Mouse (Mus musculus): ENCODE results near the gene Dhrs7. TPM values are rescaled to one million over a fixed set of nuclear protein-coding genes. Genes with fewer than 3 reads are reported as not detected.

Gene Dhrs7
- 10.9 and 14.4 TPM in 2 replicates for total RNA-seq (2014; fragmentation: Nextera tagmentation)
- 31.6 and 37.4 TPM in 2 replicates for total RNA-seq (2017)
- polyA plus RNA-seq (2012) = 4.3 and 7.2 TPM in 2 replicates

GRCm38 (mm10) chr12:72664735-72665337 lies at the start of gene Dhrs7:
Gene Dhrs7, minus strand, starts transcription at chr12:72664909.
- Histone ChIP-seq H3K27me3 (ENCODE audit: insufficient read depth, low read length) (peaks cover 2% of the 10 kb centered on the region; the same call in 1 of the 2 replicates), H3K9me3 (replicated peaks) (no peaks in the 10 kb centered on the region), H3K4me1 (ENCODE audit: insufficient read depth, low read depth, low read length) (peaks cover 18% of the 10 kb centered on the region), H3K4me3 (ENCODE audit: low read depth, low read length) (peak within 1 kb of the TSS; percentile 75), H3K36me3 (replicated peaks) (peaks cover 2% of the 10 kb centered on the region)
- peak; percentile 94 for ATAC-seq (ENCODE audit: extremely low read depth, insufficient number of reproducible peaks, low FRiP score, poor library complexity, severe bottlenecking)
- TF ChIP-seq POLR2AphosphoS5 (IDR thresholded peaks at IDR 0.05; ENCODE audit: insufficient replicate concordance, low read depth, low read length) (no peak), GATA2 (IDR thresholded peaks at IDR 0.05; ENCODE audit: borderline replicate concordance, low read depth, low read length) (no peak), TAL1 (conservative IDR thresholded peaks at IDR 0.05; ENCODE audit: low read depth, low read length) (no peak), GATA1 (IDR thresholded peaks at IDR 0.05; ENCODE audit: borderline replicate concordance, low read length) (no peak), CTCF (IDR thresholded peaks at IDR 0.05; ENCODE audit: low read depth, low read length) (no peak)
- DNase-seq (ENCODE audit: low spot score) = peak; percentile 94

GRCm38 (mm10) chr12:72709981-72710380 lies 45.3 kb upstream of the Dhrs7 start:
- TF ChIP-seq POLR2AphosphoS5 (IDR thresholded peaks at IDR 0.05; ENCODE audit: insufficient replicate concordance, low read depth, low read length) (no peak), GATA1 (IDR thresholded peaks at IDR 0.05; ENCODE audit: borderline replicate concordance, low read length) (no peak), CTCF (IDR thresholded peaks at IDR 0.05; ENCODE audit: low read depth, low read length) (no peak), TAL1 (conservative IDR thresholded peaks at IDR 0.05; ENCODE audit: low read depth, low read length) (no peak), GATA2 (IDR thresholded peaks at IDR 0.05; ENCODE audit: borderline replicate concordance, low read depth, low read length) (no peak)
- DNase-seq (ENCODE audit: low spot score) (no peak), ATAC-seq (ENCODE audit: extremely low read depth, insufficient number of reproducible peaks, low FRiP score, poor library complexity, severe bottlenecking) (no peak)
- Histone ChIP-seq H3K9me3 (replicated peaks) (no peaks in the 10 kb centered on the region), H3K27me3 (ENCODE audit: insufficient read depth, low read length) (peaks cover 12% of the 10 kb centered on the region), H3K4me1 (ENCODE audit: insufficient read depth, low read depth, low read length) (no peaks in the 10 kb centered on the region), H3K4me3 (ENCODE audit: low read depth, low read length) (no peak overlapping the region), H3K36me3 (replicated peaks) (no peaks in the 10 kb centered on the region)

- no peak for DNase-seq (ENCODE audit: low spot score)
- Histone ChIP-seq H3K27me3 (ENCODE audit: insufficient read depth, low read length) (peaks cover 7% of the 10 kb centered on the region; the same call in 1 of the 2 replicates), H3K4me1 (ENCODE audit: insufficient read depth, low read depth, low read length) (no peaks in the 10 kb centered on the region), H3K9me3 (replicated peaks) (no peaks in the 10 kb centered on the region), H3K4me3 (ENCODE audit: low read depth, low read length) (no peak overlapping the region), H3K36me3 (replicated peaks) (no peaks in the 10 kb centered on the region)
- TF ChIP-seq POLR2AphosphoS5 (IDR thresholded peaks at IDR 0.05; ENCODE audit: insufficient replicate concordance, low read depth, low read length) (no peak), GATA2 (IDR thresholded peaks at IDR 0.05; ENCODE audit: borderline replicate concordance, low read depth, low read length) (no peak), TAL1 (conservative IDR thresholded peaks at IDR 0.05; ENCODE audit: low read depth, low read length) (no peak), CTCF (IDR thresholded peaks at IDR 0.05; ENCODE audit: low read depth, low read length) (no peak), GATA1 (IDR thresholded peaks at IDR 0.05; ENCODE audit: borderline replicate concordance, low read length) (no peak)
- no peak for ATAC-seq (ENCODE audit: extremely low read depth, insufficient number of reproducible peaks, low FRiP score, poor library complexity, severe bottlenecking)
Observed at GRCm38 (mm10) chr12:72704068-72704467, 39.4 kb upstream of the Dhrs7 start.

- Histone ChIP-seq H3K36me3 (replicated peaks) (no peaks in the 10 kb centered on the region), H3K4me3 (ENCODE audit: low read depth, low read length) (no peak overlapping the region), H3K9me3 (replicated peaks) (no peaks in the 10 kb centered on the region), H3K27me3 (ENCODE audit: insufficient read depth, low read length) (peaks cover 6% of the 10 kb centered on the region), H3K4me1 (ENCODE audit: insufficient read depth, low read depth, low read length) (no peaks in the 10 kb centered on the region)
- DNase-seq (ENCODE audit: low spot score) (no peak), ATAC-seq (ENCODE audit: extremely low read depth, insufficient number of reproducible peaks, low FRiP score, poor library complexity, severe bottlenecking) (no peak)
- TF ChIP-seq TAL1 (conservative IDR thresholded peaks at IDR 0.05; ENCODE audit: low read depth, low read length) = no peak
- no peak for TF ChIP-seq GATA2 (IDR thresholded peaks at IDR 0.05; ENCODE audit: borderline replicate concordance, low read depth, low read length)
- TF ChIP-seq POLR2AphosphoS5 (IDR thresholded peaks at IDR 0.05; ENCODE audit: insufficient replicate concordance, low read depth, low read length) = no peak
- no peak for TF ChIP-seq CTCF (IDR thresholded peaks at IDR 0.05; ENCODE audit: low read depth, low read length)
- TF ChIP-seq GATA1 (IDR thresholded peaks at IDR 0.05; ENCODE audit: borderline replicate concordance, low read length) = no peak
Observed at GRCm38 (mm10) chr12:72700013-72700412, 35.3 kb upstream of the Dhrs7 start.

GRCm38 (mm10) chr12:72694901-72695463 lies 30.3 kb upstream of the Dhrs7 start:
- H3K36me3 ChIP-seq (replicated peaks) = no peaks in the 10 kb centered on the region
- H3K9me3 ChIP-seq (replicated peaks) = no peaks in the 10 kb centered on the region
- DNase-seq (ENCODE audit: low spot score) = no peak
- TF ChIP-seq TAL1 (conservative IDR thresholded peaks at IDR 0.05; ENCODE audit: low read depth, low read length) (no peak), CTCF (IDR thresholded peaks at IDR 0.05; ENCODE audit: low read depth, low read length) (no peak), POLR2AphosphoS5 (IDR thresholded peaks at IDR 0.05; ENCODE audit: insufficient replicate concordance, low read depth, low read length) (no peak), GATA2 (IDR thresholded peaks at IDR 0.05; ENCODE audit: borderline replicate concordance, low read depth, low read length) (no peak), GATA1 (IDR thresholded peaks at IDR 0.05; ENCODE audit: borderline replicate concordance, low read length) (no peak)
- H3K27me3 ChIP-seq (ENCODE audit: insufficient read depth, low read length) = peaks cover 8% of the 10 kb centered on the region
- no peak for ATAC-seq (ENCODE audit: extremely low read depth, insufficient number of reproducible peaks, low FRiP score, poor library complexity, severe bottlenecking)
- no peaks in the 10 kb centered on the region for H3K4me1 ChIP-seq (ENCODE audit: insufficient read depth, low read depth, low read length)
- no peak overlapping the region for H3K4me3 ChIP-seq (ENCODE audit: low read depth, low read length)

GRCm38 (mm10) chr12:72694438-72694837 lies 29.7 kb upstream of the Dhrs7 start:
- H3K4me1 ChIP-seq (ENCODE audit: insufficient read depth, low read depth, low read length) = no peaks in the 10 kb centered on the region
- no peak for TF ChIP-seq TAL1 (conservative IDR thresholded peaks at IDR 0.05; ENCODE audit: low read depth, low read length)
- no peak for TF ChIP-seq GATA2 (IDR thresholded peaks at IDR 0.05; ENCODE audit: borderline replicate concordance, low read depth, low read length)
- no peak for TF ChIP-seq GATA1 (IDR thresholded peaks at IDR 0.05; ENCODE audit: borderline replicate concordance, low read length)
- no peak for TF ChIP-seq POLR2AphosphoS5 (IDR thresholded peaks at IDR 0.05; ENCODE audit: insufficient replicate concordance, low read depth, low read length)
- TF ChIP-seq CTCF (IDR thresholded peaks at IDR 0.05; ENCODE audit: low read depth, low read length) = no peak
- peaks cover 8% of the 10 kb centered on the region for H3K27me3 ChIP-seq (ENCODE audit: insufficient read depth, low read length)
- H3K9me3 ChIP-seq (replicated peaks) = no peaks in the 10 kb centered on the region
- no peak for ATAC-seq (ENCODE audit: extremely low read depth, insufficient number of reproducible peaks, low FRiP score, poor library complexity, severe bottlenecking)
- no peak for DNase-seq (ENCODE audit: low spot score)
- H3K36me3 ChIP-seq (replicated peaks) = no peaks in the 10 kb centered on the region
- no peak overlapping the region for H3K4me3 ChIP-seq (ENCODE audit: low read depth, low read length)

Data from G1E (cell line).